Mouse (Mus musculus) forebrain, embryonic 14.5 days (tissue): Measurements from ENCODE around the gene Unc119. TPM values are rescaled to one million over a fixed set of nuclear protein-coding genes. Genes with fewer than 3 reads are reported as not detected.
A peak's percentile ranks its signal among the peaks of the same experiment; 100 is the strongest.

Experiments
- ATAC-seq: fragments of 200-750 bp; cut with Nextera tagmentation; 2 replicates; pipeline ENCODE4 v1.8.0; 2017; ENCODE audit warnings: mild to moderate bottlenecking, moderate library complexity
- DNase-seq: peaks from one replicate; pipeline ENCODE4 v3.0.0-alpha.2; 2015; ENCODE audit warnings: low spot score
- H3K27ac ChIP-seq: fragments of 300-500 bp; sonication (generic); 2 replicates; pipeline ENCODE4 v1.5.1; 2014; ENCODE audit warnings: low read depth, mild to moderate bottlenecking, control low read depth, low read length, moderate library complexity
- H3K27me3 ChIP-seq: fragments of 300-500 bp; sonication (generic); replicated peaks from 2 replicates; pipeline ENCODE4 v1.6.1; 2014; ENCODE audit warnings: low read length, control low read depth, mixed read lengths; ENCODE audit not compliant: control insufficient read depth, insufficient read depth
- H3K36me3 ChIP-seq: fragments of 300-500 bp; sonication (generic); 2 replicates; pipeline ENCODE4 v1.6.1; 2014; ENCODE audit warnings: low read length, control low read depth; ENCODE audit not compliant: control insufficient read depth, insufficient read depth
- H3K4me1 ChIP-seq: fragments of 300-500 bp; sonication (generic); 2 replicates; pipeline ENCODE4 v1.6.1; 2014; ENCODE audit warnings: antibody characterized with exemption, low read length, control low read depth; ENCODE audit not compliant: control insufficient read depth, insufficient read depth
- H3K4me2 ChIP-seq: fragments of 300-500 bp; sonication (generic); 2 replicates; pipeline ENCODE4 v1.6.1; 2014; ENCODE audit warnings: mild to moderate bottlenecking, control low read depth, low read length
- H3K4me3 ChIP-seq: fragments of 300-500 bp; sonication (generic); 2 replicates; pipeline ENCODE4 v1.5.1; 2014; ENCODE audit warnings: low read depth, low read length, control low read depth
- H3K9ac ChIP-seq: fragments of 300-500 bp; sonication (generic); 2 replicates; pipeline ENCODE4 v1.6.1; 2014; ENCODE audit warnings: mild to moderate bottlenecking, low read length, control low read depth, moderate library complexity
- H3K9me3 ChIP-seq: fragments of 300-500 bp; sonication (generic); replicated peaks from 2 replicates; pipeline ENCODE4 v1.6.1; 2016; ENCODE audit warnings: low read length, control low read depth, mixed read lengths; ENCODE audit not compliant: control insufficient read depth
- WGBS: fragments of 180-500 bp; shearing (Covaris S2); extraction: QIAGEN DNeasy Blood & Tissue Kit; methylation state at CpG from one replicate; pipeline ENCODE4 v1.1.7; 2014; 5-methylcytosine and 5-hydroxymethylcytosine counted together
- polyA plus RNA-seq: library from polyadenylated mRNA; unstranded; fragments of >200 nt; fragmentation: Nextera tagmentation; extraction: Ambion mirVana; gene quantifications from 2 replicates; pipeline ENCODE4 v1.2.1, GENCODE M21; 2014

Unc119 gene
- 72.5 and 73.8 TPM in 2 replicates for polyA plus RNA-seq

- WGBS: under 1% methylated on average over 60 of the region's 66 CpGs
- Histone ChIP-seq H3K27me3 (no peaks in the 10 kb centered on the region), H3K4me2 (peak within 1 kb of the TSS; percentile 62), H3K4me3 (peak within 1 kb of the TSS; percentile 94), H3K36me3 (peaks cover 36% of the 10 kb centered on the region), H3K9me3 (no peaks in the 10 kb centered on the region), H3K4me1 (peaks cover 5% of the 10 kb centered on the region; the same call in 1 of the 2 replicates), H3K27ac (peak within 1 kb of the TSS; percentile 85), H3K9ac (peak within 1 kb of the TSS; percentile 96)
- ATAC-seq (peak; percentile 88), DNase-seq (peak; percentile 83)
Observed at GRCm38 (mm10) chr11:78343381-78344327, at the start of gene Unc119. TSS of gene Unc119 (plus strand) at chr11:78343482.

- ATAC-seq: no peak
- H3K9me3 ChIP-seq: no peaks in the 10 kb centered on the region
- H3K27ac ChIP-seq: no peak overlapping the region
- no peak for DNase-seq
- 95% methylated on average over 6 of the region's 6 CpGs for WGBS
- no peak overlapping the region for H3K4me3 ChIP-seq
- peaks cover 35% of the 10 kb centered on the region for H3K36me3 ChIP-seq
- H3K4me1 ChIP-seq: no peaks in the 10 kb centered on the region
- H3K4me2 ChIP-seq: no peak overlapping the region
- H3K9ac ChIP-seq: no peak overlapping the region
- H3K27me3 ChIP-seq: no peaks in the 10 kb centered on the region
Observed at GRCm38 (mm10) chr11:78294585-78294984, 48.7 kb upstream of the Unc119 start.

GRCm38 (mm10) chr11:78300917-78301316, 42.4 kb upstream of the Unc119 start:
- Histone ChIP-seq H3K4me2 (peak overlapping the region; percentile 92), H3K27me3 (no peaks in the 10 kb centered on the region), H3K9me3 (no peaks in the 10 kb centered on the region), H3K4me3 (peak overlapping the region; percentile 66), H3K9ac (peak overlapping the region; percentile 56), H3K4me1 (peaks cover 2% of the 10 kb centered on the region; the same call in 1 of the 2 replicates), H3K27ac (peak overlapping the region; percentile 55; the same call in 1 of the 2 replicates), H3K36me3 (peaks cover 21% of the 10 kb centered on the region)
- ATAC-seq (peak; percentile 35; the same call in 1 of the 2 replicates), DNase-seq (no peak)
- 69% methylated on average over 7 of the region's 7 CpGs for WGBS

GRCm38 (mm10) chr11:78301357-78302084, 41.8 kb upstream of the Unc119 start, which contains the start of gene Spag5:
TSS of gene Spag5 (plus strand) at chr11:78301529.
- H3K4me3 ChIP-seq: peak within 1 kb of the TSS; percentile 66
- peaks cover 2% of the 10 kb centered on the region; the same call in 1 of the 2 replicates for H3K4me1 ChIP-seq
- H3K4me2 ChIP-seq: peak within 1 kb of the TSS; percentile 92
- peak within 1 kb of the TSS; percentile 71 for H3K9ac ChIP-seq
- DNase-seq (peak; percentile 95), ATAC-seq (peak; percentile 100)
- H3K27ac ChIP-seq: peak within 1 kb of the TSS; percentile 60
- H3K27me3 ChIP-seq: no peaks in the 10 kb centered on the region
- H3K9me3 ChIP-seq: no peaks in the 10 kb centered on the region
- WGBS: under 1% methylated on average over 49 of the region's 49 CpGs
- peaks cover 23% of the 10 kb centered on the region for H3K36me3 ChIP-seq

DNA sequence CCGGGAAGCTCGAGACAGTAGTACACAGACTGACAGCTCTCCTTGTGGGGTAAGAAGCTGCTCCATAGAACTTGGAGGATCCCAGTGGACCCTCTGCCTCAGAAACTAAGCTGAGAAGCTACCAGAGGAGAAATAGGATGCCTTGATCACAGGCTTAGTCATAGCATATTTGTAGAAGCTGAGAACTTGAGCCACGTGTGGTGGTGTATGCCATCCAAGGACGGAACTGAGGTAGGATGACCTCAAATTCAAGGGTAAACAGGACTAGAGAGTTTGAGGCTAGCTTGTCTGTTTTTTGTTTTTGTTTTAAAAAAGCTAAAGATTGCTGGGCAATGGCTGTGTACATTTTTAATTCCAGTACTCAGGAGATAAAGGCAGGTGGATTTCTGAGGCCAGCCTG, 38.0 kb upstream of the Unc119 start:
- peaks cover 2% of the 10 kb centered on the region; the same call in 1 of the 2 replicates for H3K4me1 ChIP-seq
- ATAC-seq: no peak
- 94% methylated on average over 4 of the region's 4 CpGs for WGBS
- no peak overlapping the region for H3K4me3 ChIP-seq
- no peak overlapping the region for H3K4me2 ChIP-seq
- no peaks in the 10 kb centered on the region for H3K9me3 ChIP-seq
- H3K9ac ChIP-seq: no peak overlapping the region
- no peak overlapping the region for H3K27ac ChIP-seq
- no peaks in the 10 kb centered on the region for H3K27me3 ChIP-seq
- peaks cover 45% of the 10 kb centered on the region for H3K36me3 ChIP-seq
- no peak for DNase-seq

- no peaks in the 10 kb centered on the region for H3K27me3 ChIP-seq
- H3K9ac ChIP-seq: no peak overlapping the region
- peaks cover 71% of the 10 kb centered on the region for H3K36me3 ChIP-seq
- ATAC-seq (no peak), DNase-seq (no peak)
- WGBS: 92% methylated on average over 8 of the region's 8 CpGs
- H3K4me3 ChIP-seq: no peak overlapping the region
- no peak overlapping the region for H3K4me2 ChIP-seq
- H3K4me1 ChIP-seq: no peaks in the 10 kb centered on the region
- no peak overlapping the region for H3K27ac ChIP-seq
- H3K9me3 ChIP-seq: no peaks in the 10 kb centered on the region
Observed at GRCm38 (mm10) chr11:78310861-78311511, 32.3 kb upstream of the Unc119 start.

- Histone ChIP-seq H3K27me3 (no peaks in the 10 kb centered on the region), H3K9ac (no peak overlapping the region), H3K27ac (no peak overlapping the region), H3K4me3 (no peak overlapping the region), H3K36me3 (peaks cover 82% of the 10 kb centered on the region), H3K4me1 (no peaks in the 10 kb centered on the region), H3K9me3 (no peaks in the 10 kb centered on the region), H3K4me2 (no peak overlapping the region)
- WGBS: 100% methylated on average over 2 of the region's 2 CpGs
- no peak for ATAC-seq
- no peak for DNase-seq
Observed at GRCm38 (mm10) chr11:78313662-78314061, 29.6 kb upstream of the Unc119 start.

GRCm38 (mm10) chr11:78318411-78318810, 24.9 kb upstream of the Unc119 start:
- no peaks in the 10 kb centered on the region for H3K9me3 ChIP-seq
- peaks cover 79% of the 10 kb centered on the region for H3K36me3 ChIP-seq
- WGBS: 27% methylated on average over 2 of the region's 2 CpGs
- DNase-seq: peak; percentile 62
- no peak for ATAC-seq
- no peak overlapping the region for H3K9ac ChIP-seq
- peak overlapping the region; percentile 39; the same call in 1 of the 2 replicates for H3K27ac ChIP-seq
- H3K4me2 ChIP-seq: no peak overlapping the region
- no peak overlapping the region for H3K4me3 ChIP-seq
- no peaks in the 10 kb centered on the region for H3K27me3 ChIP-seq
- H3K4me1 ChIP-seq: peaks cover 10% of the 10 kb centered on the region
